Comparison of ENCODE assay signal across 8 mouse cellular contexts in genomic region chr9:50527860-50528259, GRCm38 (mm10). TPM values are rescaled to one million over a fixed set of nuclear protein-coding genes. Genes with fewer than 3 reads are reported as not detected.
DNase-seq lines count a peak whose midpoint lies in the region; ATAC-seq lines count a peak whose summit lies in the region.

No protein-coding gene starts in this region.

- no peaks in the 10 kb centered on the region for H3K9me3 ChIP-seq in kidney, embryonic 16.5 days (ENCODE audit: low read length)

- H3K27me3 ChIP-seq in kidney, embryonic 16.5 days (ENCODE audit: insufficient read depth, low read length) = no peaks in the 10 kb centered on the region

- H3K36me3 ChIP-seq in kidney, embryonic 16.5 days (ENCODE audit: insufficient read depth, low read length) = peaks cover 3% of the 10 kb centered on the region; the same call in 1 of the 2 replicates

- H3K9ac ChIP-seq in kidney, embryonic 16.5 days (replicated peaks; ENCODE audit: low read length) = peak overlapping the region; percentile 76

- WGBS in kidney, embryonic 16.5 days = 40% methylated on average over 7 of the region's 7 CpGs

- DNase-seq in kidney, adult 11 months = no peak
- DNase-seq in MN1 (ENCODE audit: low spot score) = peak; percentile 29
- no peak for DNase-seq in urinary bladder, postnatal 14 days (ENCODE audit: low spot score)
- DNase-seq in cerebellum, adult 11 months = no peak
- DNase-seq in kidney, postnatal 36 days = no peak

- H3K27ac ChIP-seq in kidney, embryonic 16.5 days (ENCODE audit: low read length) = no peak overlapping the region

- no peak; the same call in 1 of the 2 replicates for ATAC-seq in kidney, embryonic 16.5 days (ENCODE audit: low FRiP score, low TSS enrichment)
- peak; percentile 31 to 44; a peak in 3 of 4 replicates for ATAC-seq in hematopoietic stem cell, adult 5-6 weeks (replicated peaks in 1 of 2; ENCODE audit: insufficient read depth in 1 of 2, low FRiP score in 2 of 2, low TSS enrichment in 1 of 2, low read depth in 1 of 2, poor library complexity in 2 of 2, severe bottlenecking in 2 of 2)
- peak; percentile 37 for ATAC-seq in megakaryocyte, adult 5-6 weeks (ENCODE audit: poor library complexity, severe bottlenecking)

- peak overlapping the region; percentile 77 for H3K4me3 ChIP-seq in kidney, embryonic 16.5 days (ENCODE audit: low read length)

- H3K4me1 ChIP-seq in kidney, embryonic 16.5 days (ENCODE audit: insufficient read depth, low read length) = peaks cover 16% of the 10 kb centered on the region

- H3K4me2 ChIP-seq in kidney, embryonic 16.5 days (replicated peaks; ENCODE audit: low read depth, low read length) = peak overlapping the region; percentile 63

RNA-seq across cellular contexts. Expression of gene Pts, which starts 0.7 kb away (rescaled TPM):
- polyA plus RNA-seq in kidney, embryonic 16.5 days (2015; fragmentation: Nextera tagmentation; extraction: Ambion mirVana) = 96.6 and 108 TPM in 2 replicates
- total RNA-seq in hematopoietic stem cell, adult 5-6 weeks (2017) = 91.9 and 128 TPM in 2 replicates
- total RNA-seq in megakaryocyte, adult 5-6 weeks (2015) = 97.1 and 106 TPM in 2 replicates
- 61.2 and 67.4 TPM in 2 replicates for total RNA-seq in megakaryocyte, adult 5-6 weeks (2017)

RNA-seq across cellular contexts. Expression of gene Il18, which starts 26.8 kb away (rescaled TPM):
- polyA plus RNA-seq in kidney, embryonic 16.5 days (2015; fragmentation: Nextera tagmentation; extraction: Ambion mirVana) = 1.9 and 2.9 TPM in 2 replicates
- 29.5 and 36.7 TPM in 2 replicates for total RNA-seq in hematopoietic stem cell, adult 5-6 weeks (2017)
- total RNA-seq in megakaryocyte, adult 5-6 weeks (2015) = 9.9 and 20.1 TPM in 2 replicates
- 10.2 and 14.5 TPM in 2 replicates for total RNA-seq in megakaryocyte, adult 5-6 weeks (2017)

RNA-seq across cellular contexts. Expression of gene Bco2, which starts 27.1 kb away (rescaled TPM):
- polyA plus RNA-seq in kidney, embryonic 16.5 days (2015; fragmentation: Nextera tagmentation; extraction: Ambion mirVana) = 0.15 and 0.24 TPM in 2 replicates
- 3.8 and 4.4 TPM in 2 replicates for total RNA-seq in hematopoietic stem cell, adult 5-6 weeks (2017)
- total RNA-seq in megakaryocyte, adult 5-6 weeks (2015) = 0.39 and 0.49 TPM in 2 replicates
- total RNA-seq in megakaryocyte, adult 5-6 weeks (2017) = 0.85 and 1.6 TPM in 2 replicates

RNA-seq across cellular contexts. Expression of gene Tex12, which starts 33.3 kb away (rescaled TPM):
- polyA plus RNA-seq in kidney, embryonic 16.5 days (2015; fragmentation: Nextera tagmentation; extraction: Ambion mirVana) = not detected in 2 replicates
- not detected in 2 replicates for total RNA-seq in hematopoietic stem cell, adult 5-6 weeks (2017)
- total RNA-seq in megakaryocyte, adult 5-6 weeks (2015) = not detected in 2 replicates
- not detected in 2 replicates for total RNA-seq in megakaryocyte, adult 5-6 weeks (2017)

RNA-seq across cellular contexts. Expression of gene Plet1, which starts 33.5 kb away (rescaled TPM):
- 36.9 and 37.1 TPM in 2 replicates for polyA plus RNA-seq in kidney, embryonic 16.5 days (2015; fragmentation: Nextera tagmentation; extraction: Ambion mirVana)
- not detected in 2 replicates for total RNA-seq in hematopoietic stem cell, adult 5-6 weeks (2017)
- total RNA-seq in megakaryocyte, adult 5-6 weeks (2015) = not detected in 2 replicates
- not detected in 2 replicates for total RNA-seq in megakaryocyte, adult 5-6 weeks (2017)
